Mouse (Mus musculus): ENCODE data around the gene Vmn1r5.

DNA sequence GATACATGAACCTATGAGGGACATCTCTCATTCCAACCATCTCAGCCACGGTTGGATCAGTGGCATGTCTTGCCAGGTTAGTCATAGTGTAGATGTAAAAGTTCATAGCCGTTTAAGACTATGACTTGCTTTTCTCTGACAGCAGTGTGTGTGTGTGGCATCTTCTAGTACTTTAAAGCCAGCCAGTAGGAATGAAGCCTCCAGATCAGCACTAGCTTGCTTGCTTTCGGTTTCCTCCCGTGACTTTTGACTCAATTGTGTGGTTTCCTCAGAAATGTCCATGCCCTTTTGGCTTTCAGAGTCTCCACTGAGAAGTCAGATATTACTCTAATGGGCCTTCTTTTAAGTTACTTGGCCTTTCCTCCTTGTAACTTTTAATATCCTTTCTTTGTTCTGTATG is 35.7 kb upstream of the Vmn1r5 start:
- TF ChIP-seq USF1 (IDR thresholded peaks at IDR 0.05; ENCODE audit: low read depth, low read length): no peak
- TF ChIP-seq ZNF384 (IDR thresholded peaks at IDR 0.05; ENCODE audit: low read depth, low read length): no peak
- no peak for TF ChIP-seq CTCF (conservative IDR thresholded peaks at IDR 0.05 in 1 of 2, IDR thresholded peaks at IDR 0.05 in 1 of 2; ENCODE audit: low read depth in 2 of 2, low read length in 2 of 2)
- no peak for TF ChIP-seq POLR2AphosphoS2 (IDR thresholded peaks at IDR 0.05; ENCODE audit: low read depth, low read length)
- no peak for TF ChIP-seq ELF1 (IDR thresholded peaks at IDR 0.05; ENCODE audit: low read depth, low read length)
- TF ChIP-seq USF2 (conservative IDR thresholded peaks at IDR 0.05; ENCODE audit: low read depth, low read length): no peak
- no peak for TF ChIP-seq NELFE (IDR thresholded peaks at IDR 0.05; ENCODE audit: low read depth, low read length)
- TF ChIP-seq SMC3 (IDR thresholded peaks at IDR 0.05; ENCODE audit: low read depth, low read length): no peak
- no peak for TF ChIP-seq CHD1 (IDR thresholded peaks at IDR 0.05; ENCODE audit: low read depth, low read length)
- no peak for TF ChIP-seq UBTF (IDR thresholded peaks at IDR 0.05; ENCODE audit: low read depth, low read length)
- no peak; the same call in 1 of the 2 replicates for TF ChIP-seq EP300 (IDR thresholded peaks at IDR 0.05; ENCODE audit: low read length)
- TF ChIP-seq MAX (IDR thresholded peaks at IDR 0.05; ENCODE audit: low read length): no peak
- no peak for TF ChIP-seq ZC3H11A (IDR thresholded peaks at IDR 0.05; ENCODE audit: low read depth, low read length)
